Mouse (Mus musculus) heart, embryonic 14.5 days (tissue): Measurements from ENCODE around the gene Naa16. TPM values are rescaled to one million over a fixed set of nuclear protein-coding genes. Genes with fewer than 3 reads are reported as not detected.
A peak's percentile ranks its signal among the peaks of the same experiment; 100 is the strongest.

Experiments
- ATAC-seq: fragments of 200-750 bp; cut with Nextera tagmentation; 2 replicates; pipeline ENCODE4 v1.8.0; 2017; ENCODE audit warnings: low read depth, moderate TSS enrichment; ENCODE audit not compliant: insufficient number of reproducible peaks, insufficient read depth, low FRiP score
- H3K27ac ChIP-seq, 2 experiments: fragments of 200-500 bp in 1 of 2; fragments of 300-500 bp in 1 of 2; sonication (generic) in 1 of 2; replicated peaks in 1 of 2; 2 replicates each; pipeline ENCODE4 v1.5.1; 2012 to 2014; ENCODE audit warnings: low read depth in 2 of 2, low read length in 2 of 2, control low read depth in 1 of 2, mild to moderate bottlenecking in 1 of 2, mixed read lengths in 1 of 2; ENCODE audit not compliant: control insufficient read depth in 1 of 2, insufficient read depth in 1 of 2
- H3K27me3 ChIP-seq: fragments of 300-500 bp; sonication (generic); 2 replicates; pipeline ENCODE4 v1.6.1; 2014; ENCODE audit warnings: mild to moderate bottlenecking, low read length, control low read depth; ENCODE audit not compliant: control insufficient read depth, insufficient read depth
- H3K36me3 ChIP-seq: fragments of 300-500 bp; sonication (generic); 2 replicates; pipeline ENCODE4 v1.6.1; 2014; ENCODE audit warnings: mild to moderate bottlenecking, control low read depth, low read length, mixed read lengths; ENCODE audit not compliant: control insufficient read depth, insufficient read depth
- H3K4me1 ChIP-seq, 2 experiments: fragments of 200-500 bp in 1 of 2; fragments of 300-500 bp in 1 of 2; sonication (generic) in 1 of 2; 2 replicates each; pipeline ENCODE4 v1.6.1; 2012 to 2014; ENCODE audit warnings: low read length in 2 of 2, control low read depth in 1 of 2, mixed read lengths in 1 of 2; ENCODE audit not compliant: control insufficient read depth in 2 of 2, insufficient read depth in 2 of 2
- H3K4me2 ChIP-seq: fragments of 300-500 bp; sonication (generic); 2 replicates; pipeline ENCODE4 v1.6.1; 2014; ENCODE audit warnings: mild to moderate bottlenecking, low read length
- H3K4me3 ChIP-seq, 2 experiments: fragments of 200-500 bp in 1 of 2; fragments of 300-500 bp in 1 of 2; sonication (generic) in 1 of 2; 2 replicates each; pipeline ENCODE4 v1.5.1; 2012 to 2014; ENCODE audit warnings: low read length in 2 of 2, mild to moderate bottlenecking in 2 of 2, control low read depth in 1 of 2, low read depth in 1 of 2, moderate library complexity in 1 of 2; ENCODE audit not compliant: control insufficient read depth in 1 of 2, insufficient read depth in 1 of 2
- H3K9ac ChIP-seq: fragments of 300-500 bp; sonication (generic); 2 replicates; pipeline ENCODE4 v1.6.1; 2014; ENCODE audit warnings: mild to moderate bottlenecking, low read length
- H3K9me3 ChIP-seq: fragments of 300-500 bp; sonication (generic); 2 replicates; pipeline ENCODE4 v1.6.1; 2016; ENCODE audit warnings: low read length, control low read depth; ENCODE audit not compliant: control insufficient read depth
- WGBS: fragments of 180-500 bp; shearing (Covaris S2); extraction: QIAGEN DNeasy Blood & Tissue Kit; methylation state at CpG from one replicate; pipeline ENCODE4 v1.1.7; 2014; 5-methylcytosine and 5-hydroxymethylcytosine counted together
- polyA plus RNA-seq: library from polyadenylated mRNA; unstranded; fragments of >200 nt; fragmentation: Nextera tagmentation; extraction: Ambion mirVana; gene quantifications from 2 replicates; pipeline ENCODE4 v1.2.1, GENCODE M21; 2014

The Naa16 gene
- polyA plus RNA-seq, 1 experiment from 2014 or later = 22.1 TPM

DNA sequence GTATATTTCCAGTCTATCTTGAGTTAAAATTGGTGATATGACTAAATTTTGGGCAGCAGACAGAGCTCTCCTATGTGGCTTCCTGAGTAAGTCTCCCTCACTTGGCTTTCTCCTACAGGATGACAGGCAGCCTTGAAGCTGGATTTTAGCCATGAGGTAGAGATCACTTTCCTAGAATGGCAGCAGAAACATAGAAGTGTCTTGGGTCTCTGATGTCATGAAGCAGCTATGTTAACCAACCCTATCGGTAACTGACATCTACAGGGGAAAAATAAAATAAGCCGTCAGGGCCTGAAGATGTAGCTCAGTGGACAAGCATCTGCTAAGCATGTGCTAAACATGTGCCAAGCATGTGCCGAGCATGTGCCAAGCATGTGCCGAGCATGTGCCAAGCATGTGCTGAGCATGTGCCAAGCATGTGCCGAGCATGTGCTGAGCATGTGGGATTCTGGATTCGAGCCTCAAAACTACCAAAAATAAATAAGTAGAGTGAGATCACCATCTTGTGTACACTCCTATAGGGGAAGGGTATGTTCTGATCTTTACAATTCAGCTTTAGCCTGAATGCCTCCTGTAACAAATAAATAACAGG is 85.6 kb downstream of the Naa16 start:
- Histone ChIP-seq H3K4me2 (no peak overlapping the region), H3K9me3 (no peaks in the 10 kb centered on the region), H3K27me3 (peaks cover 4% of the 10 kb centered on the region), H3K36me3 (no peaks in the 10 kb centered on the region), H3K27ac (no peak overlapping the region), H3K9ac (no peak overlapping the region), H3K4me1 (peaks cover 8 to 22% of the 10 kb centered on the region in 2 experiments), H3K4me3 (no peak overlapping the region)
- WGBS = 87% methylated on average over 6 of the region's 6 CpGs
- no peak for ATAC-seq

DNA sequence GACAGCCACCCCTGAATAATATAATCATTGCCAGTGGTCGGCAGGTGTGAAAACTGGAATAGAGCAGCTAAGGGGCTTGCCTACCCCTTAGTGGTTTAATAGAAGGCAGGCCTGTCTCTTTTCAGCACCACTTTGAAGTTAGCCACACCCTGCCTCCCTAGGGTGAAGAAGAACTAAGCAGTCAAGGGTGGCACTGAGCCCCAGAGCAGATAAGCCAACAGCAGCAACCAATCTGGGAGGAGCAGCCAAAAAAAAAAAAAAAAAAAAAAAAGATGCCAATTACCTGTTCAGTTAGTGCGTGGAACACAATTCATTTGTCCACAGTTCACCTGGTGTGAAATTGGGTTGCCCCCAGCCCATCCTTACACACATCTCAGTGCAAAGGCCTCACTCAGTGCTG is 87.4 kb downstream of the Naa16 start:
- H3K9ac ChIP-seq = no peak overlapping the region
- H3K9me3 ChIP-seq = no peaks in the 10 kb centered on the region

DNA sequence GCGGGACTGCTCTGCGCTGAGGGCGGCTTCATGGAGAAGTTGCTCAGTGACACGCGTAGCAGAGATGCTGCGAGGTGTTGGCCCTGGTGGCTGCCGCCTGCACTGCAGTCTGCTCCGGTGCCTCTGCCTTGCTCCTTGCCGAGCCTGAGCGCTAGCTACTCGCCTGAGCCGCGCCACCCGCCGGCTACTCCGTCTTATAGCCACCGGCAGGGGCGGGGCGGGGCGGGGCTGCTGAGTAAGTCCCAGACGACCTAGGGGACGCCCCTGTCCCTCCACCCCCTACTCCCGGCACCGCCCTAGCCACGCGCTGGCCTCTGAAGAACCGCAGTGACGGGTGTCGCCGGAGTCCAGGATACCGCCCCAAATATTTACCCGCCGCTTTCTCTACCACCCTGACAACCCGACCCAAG is 89.1 kb downstream of the Naa16 start, which contains the start of gene Rgcc:
Rgcc (minus strand) TSS at position 180 of the 410 bp plus-strand sequence.
- peak within 1 kb of the TSS; percentile 70 for H3K9ac ChIP-seq
- H3K4me3 ChIP-seq = peak within 1 kb of the TSS; percentile 52 to 54
- H3K4me1 ChIP-seq = peaks cover 8 to 13% of the 10 kb centered on the region in 2 experiments; a peak in 2 of 4 replicates
- 0% methylated on average over 25 of the region's 34 CpGs for WGBS
- peak; percentile 93 for ATAC-seq
- H3K9me3 ChIP-seq = no peaks in the 10 kb centered on the region
- no peak within 1 kb of the TSS for H3K27ac ChIP-seq
- H3K27me3 ChIP-seq = peaks cover 17% of the 10 kb centered on the region
- no peaks in the 10 kb centered on the region for H3K36me3 ChIP-seq
- peak within 1 kb of the TSS; percentile 98 for H3K4me2 ChIP-seq

More for the DNA sequence above, 87.4 kb downstream of the Naa16 start:
- ATAC-seq = no peak
- Histone ChIP-seq H3K27ac (no peak overlapping the region), H3K27me3 (peaks cover 17% of the 10 kb centered on the region), H3K4me1 (peaks cover 8 to 22% of the 10 kb centered on the region in 2 experiments), H3K4me2 (no peak overlapping the region), H3K36me3 (no peaks in the 10 kb centered on the region), H3K4me3 (no peak overlapping the region)
- WGBS = 78% methylated on average over 2 of the region's 2 CpGs

DNA sequence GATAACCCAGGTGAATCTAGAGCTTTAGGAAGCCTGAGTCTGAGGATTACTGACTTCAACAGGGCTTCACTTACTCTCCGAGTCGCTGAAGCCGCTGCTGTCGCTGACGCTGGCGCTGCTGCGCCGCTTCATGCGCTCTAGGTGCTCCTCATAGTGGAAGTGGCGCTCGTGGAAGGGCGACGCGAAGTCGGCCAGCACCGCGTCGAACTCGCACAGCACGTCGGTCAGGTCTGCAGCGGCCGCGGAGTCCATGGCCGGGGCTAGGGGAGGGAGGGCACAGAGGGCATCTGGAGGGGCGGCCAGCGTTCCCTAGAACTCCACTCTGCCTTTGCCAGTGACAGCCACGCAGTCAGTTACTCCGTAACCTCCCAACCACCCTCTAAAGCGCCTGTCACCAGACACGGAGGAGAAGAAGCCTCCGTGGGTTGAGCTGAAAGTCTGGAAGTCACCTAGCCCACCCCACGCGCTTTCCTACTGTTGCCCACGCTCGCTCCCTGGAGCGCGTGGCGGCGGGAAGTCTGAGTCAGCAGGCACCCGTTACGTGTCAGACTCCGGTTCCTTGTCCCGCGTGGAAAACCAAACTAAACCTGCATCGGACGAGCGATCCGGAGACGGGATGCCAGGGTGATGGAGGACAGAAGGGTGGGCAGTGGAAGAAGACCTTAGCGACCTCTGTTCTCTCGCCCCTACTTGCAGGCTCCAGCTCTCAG is 89.8 kb downstream of the Naa16 start:
- under 1% methylated on average over 52 of the region's 52 CpGs for WGBS
- no peak overlapping the region for H3K27ac ChIP-seq
- H3K4me3 ChIP-seq = peak overlapping the region; percentile 52 to 54
- peak overlapping the region; percentile 98 for H3K4me2 ChIP-seq
- peak; percentile 10; the same call in 1 of the 2 replicates for ATAC-seq
- peaks cover 8 to 13% of the 10 kb centered on the region in 2 experiments; a peak in 2 of 4 replicates for H3K4me1 ChIP-seq
- peaks cover 17% of the 10 kb centered on the region for H3K27me3 ChIP-seq
- H3K9ac ChIP-seq = peak overlapping the region; percentile 70
- no peaks in the 10 kb centered on the region for H3K9me3 ChIP-seq
- H3K36me3 ChIP-seq = no peaks in the 10 kb centered on the region

DNA sequence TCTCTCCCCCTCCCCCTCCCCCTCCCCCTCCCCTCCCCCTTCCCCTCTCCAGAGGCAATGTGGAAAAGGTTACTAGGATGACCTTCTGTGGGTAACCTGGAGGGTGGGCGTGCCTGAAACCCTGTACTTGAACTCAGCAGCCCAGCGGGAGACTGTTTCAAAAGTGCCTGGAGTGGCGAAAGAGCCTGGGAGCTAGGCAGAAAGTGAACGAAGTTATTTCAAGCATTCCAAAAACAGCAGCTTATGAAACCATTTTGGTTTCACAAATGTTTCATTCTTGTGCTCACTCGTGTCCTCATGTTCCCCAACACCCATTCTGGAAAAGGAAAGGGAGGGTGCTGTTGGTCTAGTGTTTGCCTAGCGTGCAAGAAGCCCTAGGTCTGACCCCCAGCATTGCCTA is 90.8 kb downstream of the Naa16 start:
- 46% methylated on average over 5 of the region's 6 CpGs for WGBS
- Histone ChIP-seq H3K27me3 (peaks cover 17% of the 10 kb centered on the region), H3K27ac (no peak overlapping the region), H3K9ac (no peak overlapping the region), H3K4me1 (peaks cover 8 to 13% of the 10 kb centered on the region in 2 experiments; a peak in 2 of 4 replicates), H3K9me3 (no peaks in the 10 kb centered on the region), H3K4me3 (peak overlapping the region in 1 of 2 experiments; percentile 54; a peak in 2 of 4 replicates), H3K36me3 (no peaks in the 10 kb centered on the region), H3K4me2 (peak overlapping the region; percentile 98)
- ATAC-seq = no peak

DNA sequence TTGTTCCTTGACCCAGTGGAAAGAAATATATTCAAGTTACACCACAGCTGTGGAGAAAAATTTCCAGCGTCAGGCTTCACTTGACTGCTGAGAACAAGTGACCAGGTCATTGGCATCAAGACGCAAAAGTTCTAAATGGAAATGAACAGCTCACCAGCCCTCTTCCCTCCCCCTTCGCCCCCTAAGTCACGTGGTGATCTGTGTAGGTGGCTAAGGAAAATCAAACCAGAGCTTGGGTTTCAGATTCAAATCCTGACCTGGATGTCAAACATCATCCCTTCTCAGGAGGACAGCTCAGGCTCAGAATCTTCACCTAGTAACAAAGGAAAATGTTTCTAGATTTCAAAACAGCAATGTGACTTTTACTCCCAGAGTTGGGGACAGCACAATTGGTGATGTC is 91.3 kb downstream of the Naa16 start:
- no peak overlapping the region for H3K4me3 ChIP-seq
- H3K27me3 ChIP-seq = peaks cover 17% of the 10 kb centered on the region
- no peak overlapping the region for H3K9ac ChIP-seq
- H3K27ac ChIP-seq = no peak overlapping the region
- H3K4me2 ChIP-seq = 0 out of 2 replicates have a peak overlapping the region, but pooled peaks have one; percentile 8
- peaks cover 8 to 13% of the 10 kb centered on the region in 2 experiments; a peak in 2 of 4 replicates for H3K4me1 ChIP-seq
- no peaks in the 10 kb centered on the region for H3K36me3 ChIP-seq
- ATAC-seq = no peak
- no peaks in the 10 kb centered on the region for H3K9me3 ChIP-seq
- WGBS = 58% methylated on average over 4 of the region's 4 CpGs

DNA sequence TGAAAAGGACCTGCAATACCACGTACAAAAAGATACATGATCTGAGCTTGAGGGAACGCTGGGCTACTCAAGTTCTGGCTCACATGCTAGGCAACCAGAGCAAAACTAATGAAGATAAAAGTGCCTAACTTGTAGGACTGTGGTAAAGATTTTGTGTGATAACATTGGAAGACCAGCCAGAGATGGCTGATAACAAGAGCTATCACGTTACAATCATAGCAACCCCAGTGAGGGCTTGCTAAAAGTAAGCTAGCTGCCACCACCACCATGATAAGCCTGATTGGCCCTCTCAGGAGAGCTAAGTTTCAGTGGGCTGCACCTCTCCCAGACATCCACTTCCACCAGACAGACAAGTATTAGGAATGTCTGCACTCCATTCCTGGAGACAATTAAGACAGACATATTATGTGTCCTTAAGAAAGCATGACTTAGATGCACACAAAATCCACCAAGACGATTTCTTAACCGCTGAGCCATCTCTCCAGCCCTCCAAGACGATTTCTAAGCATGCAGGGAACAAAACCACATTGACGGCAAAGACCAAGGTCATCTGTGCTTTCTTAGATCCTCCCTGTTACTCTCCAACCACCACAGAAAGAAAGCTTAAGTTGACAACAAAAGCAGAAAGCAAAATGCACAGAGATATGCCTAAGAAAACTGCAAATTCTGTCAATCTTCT is 92.1 kb downstream of the Naa16 start:
- Histone ChIP-seq H3K27me3 (peaks cover 17% of the 10 kb centered on the region), H3K36me3 (no peaks in the 10 kb centered on the region), H3K4me2 (no peak overlapping the region), H3K4me3 (no peak overlapping the region), H3K27ac (no peak overlapping the region), H3K9me3 (no peaks in the 10 kb centered on the region), H3K9ac (no peak overlapping the region), H3K4me1 (peaks cover 8 to 16% of the 10 kb centered on the region in 2 experiments; a peak in 2 of 4 replicates)
- ATAC-seq = no peak
- 59% methylated on average over 7 of the region's 7 CpGs for WGBS
